9 mouse cellular contexts compared by ENCODE assay signal in the genomic region with DNA sequence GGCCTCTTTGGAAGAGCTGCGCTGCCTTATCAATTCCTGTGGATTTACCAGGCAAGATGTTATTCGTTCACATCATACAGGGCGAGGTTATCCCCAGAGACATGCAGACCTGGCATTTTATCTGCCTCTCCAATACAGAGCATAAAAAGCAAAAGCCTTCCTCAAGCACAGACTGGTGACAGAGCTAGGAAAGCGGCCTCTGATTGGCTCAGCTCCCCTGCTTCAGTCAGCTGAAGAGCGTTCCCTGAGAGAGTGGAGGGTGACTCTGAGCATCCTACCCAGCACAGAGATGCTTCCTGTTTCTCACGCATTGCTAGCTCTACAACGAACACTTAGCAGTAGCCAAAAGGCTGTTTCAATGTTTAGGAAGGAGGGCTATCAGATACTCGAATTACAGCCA.
DNase-seq lines count a peak whose midpoint lies in the region; ATAC-seq and TF ChIP-seq lines count a peak whose summit lies in the region.
"Had no signal": no experiment of that assay in that cellular context is flagged by ENCODE, and none has a peak within 500 bp of the region (broad histone marks: within the 10 kb centered on the region; RNA-seq: fewer than 3 reads in every experiment).

No protein-coding gene starts in this region.

- peak overlapping the region; percentile 72 for H3K9ac ChIP-seq in hindbrain, embryonic 16.5 days (ENCODE audit: low read depth, low read length)
- H3K9ac ChIP-seq: embryonic facial prominence, embryonic 15.5 days had no signal

- no peak overlapping the region for H3K4me3 ChIP-seq in heart, embryonic 10.5 days
- H3K4me3 ChIP-seq in cortical plate, adult 2 months (ENCODE audit: insufficient read depth, low read length): peak overlapping the region; percentile 76
- H3K4me3 ChIP-seq in hindbrain, embryonic 16.5 days (ENCODE audit: low read length): peak overlapping the region; percentile 55
- H3K4me3 ChIP-seq: embryonic facial prominence, embryonic 15.5 days had no signal

- TF ChIP-seq POLR2A in cortical plate, adult 2 months (IDR thresholded peaks at IDR 0.05; ENCODE audit: extremely low read depth, insufficient read depth, low read length): peak; percentile 90

- ATAC-seq in hindbrain, embryonic 16.5 days: peak; percentile 97
- ATAC-seq in megakaryocyte progenitor cell, adult 5-6 weeks (replicated peaks; ENCODE audit: poor library complexity): 0 out of 2 replicates have a peak, but pooled peaks have one; percentile 14

- no peaks in the 10 kb centered on the region for H3K27me3 ChIP-seq in heart, embryonic 10.5 days (ENCODE audit: insufficient read depth, poor library complexity, severe bottlenecking)
- no peaks in the 10 kb centered on the region for H3K27me3 ChIP-seq in hindbrain, embryonic 16.5 days (replicated peaks; ENCODE audit: control insufficient read depth, insufficient read depth, low read length)
- H3K27me3 ChIP-seq: embryonic facial prominence, embryonic 15.5 days had no signal

- 49% methylated on average over 8 of the region's 8 CpGs for WGBS in heart, embryonic 10.5 days
- 25% methylated on average over 8 of the region's 8 CpGs for WGBS in hindbrain, embryonic 16.5 days

- DNase-seq in heart, embryonic 10.5 days (ENCODE audit: low spot score): peak; percentile 61
- DNase-seq in heart, adult 8-10 months (ENCODE audit: low spot score): no peak
- peak; percentile 89 for DNase-seq in telencephalon, adult 2 months (ENCODE audit: low read depth, low spot score)
- DNase-seq in kidney, postnatal 10 days: no peak
- no peak for DNase-seq in gastrocnemius, postnatal 36 days

- intact Hi-C loops in gastrocnemius, postnatal 36 days (cut with DNase I): no loop called here

- TF ChIP-seq CTCF in cortical plate, adult 2 months (IDR thresholded peaks at IDR 0.05; ENCODE audit: extremely low read depth, insufficient read depth, low read length): no peak

- peak overlapping the region; percentile 57 for H3K4me2 ChIP-seq in hindbrain, embryonic 16.5 days (ENCODE audit: low read length)
- H3K4me2 ChIP-seq: embryonic facial prominence, embryonic 15.5 days had no signal

- H3K27ac ChIP-seq in heart, embryonic 10.5 days: no peak overlapping the region
- no peak overlapping the region for H3K27ac ChIP-seq in cortical plate, adult 2 months (ENCODE audit: insufficient read depth, low read length)
- H3K27ac ChIP-seq in hindbrain, embryonic 16.5 days (ENCODE audit: low read depth, low read length): peak overlapping the region; percentile 88
- H3K27ac ChIP-seq: embryonic facial prominence, embryonic 15.5 days had no signal

- no peaks in the 10 kb centered on the region for H3K36me3 ChIP-seq in heart, embryonic 10.5 days
- H3K36me3 ChIP-seq in hindbrain, embryonic 16.5 days (ENCODE audit: control insufficient read depth, insufficient read depth, low read length): no peaks in the 10 kb centered on the region
- H3K36me3 ChIP-seq: embryonic facial prominence, embryonic 15.5 days had no signal

- H3K4me1 ChIP-seq in heart, embryonic 10.5 days: peaks cover 11% of the 10 kb centered on the region; the same call in 1 of the 2 replicates
- peaks cover 13% of the 10 kb centered on the region for H3K4me1 ChIP-seq in cortical plate, adult 2 months (ENCODE audit: control insufficient read depth, insufficient read depth, low read length)
- H3K4me1 ChIP-seq in hindbrain, embryonic 16.5 days (ENCODE audit: control insufficient read depth, insufficient read depth, low read depth, low read length): peaks cover 15% of the 10 kb centered on the region
- H3K4me1 ChIP-seq: embryonic facial prominence, embryonic 15.5 days had no signal

- H3K9me3 ChIP-seq in heart, embryonic 10.5 days: no peaks in the 10 kb centered on the region
- no peaks in the 10 kb centered on the region for H3K9me3 ChIP-seq in hindbrain, embryonic 16.5 days (ENCODE audit: control insufficient read depth, low read length)
- H3K9me3 ChIP-seq: embryonic facial prominence, embryonic 15.5 days had no signal

Comparison
In these comparisons a context has a peak if more than half of its experiments do, and no peak if none do; other contexts are left out.
1. DNase-seq: peak in heart, embryonic 10.5 days (single experiment) and telencephalon, adult 2 months (single experiment); none in heart, adult 8-10 months (single experiment), kidney, postnatal 10 days (single experiment) and gastrocnemius, postnatal 36 days (0 of 2).